Mouse (Mus musculus) B cell, adult (primary cell): ENCODE measurements around the gene Gm20521. TPM values are rescaled to one million over a fixed set of nuclear protein-coding genes. Genes with fewer than 3 reads are reported as not detected.

Source experiments
- total RNA-seq: library from RNA; stranded (reverse); gene quantifications from 4 replicates; pipeline ENCODE4 v1.2.4, GENCODE M21; 2023; ENCODE audit not compliant: inconsistent age

Gm20521 gene
- total RNA-seq = 1.8 to 3.4 TPM (median 3.3 TPM) in 3 of 4 replicates, not detected in the other

GRCm38 (mm10) chr14:54883154-54884021 lies at the start of gene Gm20521, which contains the start of gene Bcl2l2:
Gene Gm20521, plus strand, starts transcription at chr14:54883441.
Gene Bcl2l2, plus strand, starts transcription at chr14:54883377.

GRCm38 (mm10) chr14:54870861-54871260 lies 12.4 kb upstream of the Gm20521 start, which contains the start of gene Homez:
Gene Homez, minus strand, starts transcription at chr14:54870961.

DNA sequence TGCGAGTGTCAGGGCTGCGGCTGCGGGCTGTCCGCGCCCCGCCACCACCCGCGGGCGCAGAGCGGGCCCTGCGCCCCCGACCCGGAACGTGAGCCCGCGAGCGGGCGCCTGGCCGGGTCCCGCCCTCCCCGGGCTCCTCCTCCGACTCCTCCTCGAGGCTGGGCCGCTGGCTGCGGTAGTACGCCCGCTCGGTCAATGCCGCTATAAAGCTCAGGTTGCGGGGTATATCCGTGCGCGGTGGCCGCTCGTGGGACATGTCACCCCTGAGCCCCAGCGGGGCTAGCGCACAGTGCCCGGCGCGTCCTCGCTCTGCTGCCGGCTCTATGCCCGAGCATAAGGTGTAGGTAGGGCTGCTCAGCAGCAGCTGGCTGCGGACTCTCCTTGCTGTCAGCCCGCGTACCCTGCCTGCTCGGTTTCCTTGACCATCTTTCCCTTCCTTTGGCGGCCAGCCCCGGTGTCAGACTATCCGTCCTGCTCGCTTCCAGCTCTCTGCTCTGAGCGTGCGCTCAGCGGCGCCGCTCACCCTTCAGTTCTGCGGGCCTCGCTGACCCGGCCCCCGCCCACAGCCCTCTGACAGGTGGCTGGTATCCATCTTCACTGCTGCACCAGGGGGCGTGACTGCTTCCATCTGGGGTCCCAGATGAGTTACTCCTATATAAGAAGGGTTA lies 6.1 kb upstream of the Gm20521 start, which contains the start of gene Ppp1r3e:
TSS of gene Ppp1r3e (minus strand) at position 503 of the 668 bp plus-strand sequence.

DNA sequence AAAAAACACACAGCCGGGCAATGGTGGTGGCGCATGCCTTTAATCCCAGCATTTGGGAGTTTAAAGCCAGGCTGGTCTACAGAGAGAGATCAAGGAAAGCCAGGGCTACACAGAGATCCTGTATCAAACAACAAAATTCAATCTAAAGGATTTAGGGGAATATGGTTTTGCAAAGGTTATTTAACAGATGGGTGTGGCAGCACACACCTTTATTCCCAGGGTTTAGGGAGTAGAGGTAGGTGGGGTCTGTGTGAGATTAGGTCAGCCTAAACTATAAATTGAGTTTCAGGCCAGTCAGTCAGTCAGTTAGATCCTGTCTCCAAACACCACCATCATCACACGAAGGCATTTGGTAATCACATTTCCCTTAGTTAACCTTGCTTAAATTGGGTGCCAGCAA lies 9.0 kb downstream of the Gm20521 start, which contains the start of gene Pabpn1:
TSS of gene Pabpn1 (plus strand) at position 301 of the 400 bp plus-strand sequence.

DNA sequence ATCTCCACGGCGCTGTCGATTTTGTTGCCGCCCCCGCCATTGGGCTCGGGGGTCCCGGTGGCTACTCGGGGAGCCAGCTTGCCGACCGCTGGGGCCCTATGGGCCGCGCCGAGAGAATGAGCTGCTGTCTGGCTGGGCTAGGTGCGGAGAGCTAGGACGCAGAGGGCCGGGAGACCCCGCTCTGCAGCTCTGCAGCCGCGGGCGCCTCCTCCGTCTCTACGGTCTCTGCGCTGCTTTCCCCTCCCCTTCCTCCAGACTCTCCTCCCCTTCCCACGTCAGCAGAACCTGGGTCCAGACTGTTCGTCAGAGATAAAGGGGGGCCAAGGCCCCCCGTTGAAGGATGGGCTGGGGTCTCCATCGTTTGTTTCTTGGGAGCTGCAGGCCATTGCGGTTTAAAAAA lies 29.6 kb downstream of the Gm20521 start, which contains the start of gene Slc22a17:
TSS of gene Slc22a17 (minus strand) at position 247 of the 400 bp plus-strand sequence.

DNA sequence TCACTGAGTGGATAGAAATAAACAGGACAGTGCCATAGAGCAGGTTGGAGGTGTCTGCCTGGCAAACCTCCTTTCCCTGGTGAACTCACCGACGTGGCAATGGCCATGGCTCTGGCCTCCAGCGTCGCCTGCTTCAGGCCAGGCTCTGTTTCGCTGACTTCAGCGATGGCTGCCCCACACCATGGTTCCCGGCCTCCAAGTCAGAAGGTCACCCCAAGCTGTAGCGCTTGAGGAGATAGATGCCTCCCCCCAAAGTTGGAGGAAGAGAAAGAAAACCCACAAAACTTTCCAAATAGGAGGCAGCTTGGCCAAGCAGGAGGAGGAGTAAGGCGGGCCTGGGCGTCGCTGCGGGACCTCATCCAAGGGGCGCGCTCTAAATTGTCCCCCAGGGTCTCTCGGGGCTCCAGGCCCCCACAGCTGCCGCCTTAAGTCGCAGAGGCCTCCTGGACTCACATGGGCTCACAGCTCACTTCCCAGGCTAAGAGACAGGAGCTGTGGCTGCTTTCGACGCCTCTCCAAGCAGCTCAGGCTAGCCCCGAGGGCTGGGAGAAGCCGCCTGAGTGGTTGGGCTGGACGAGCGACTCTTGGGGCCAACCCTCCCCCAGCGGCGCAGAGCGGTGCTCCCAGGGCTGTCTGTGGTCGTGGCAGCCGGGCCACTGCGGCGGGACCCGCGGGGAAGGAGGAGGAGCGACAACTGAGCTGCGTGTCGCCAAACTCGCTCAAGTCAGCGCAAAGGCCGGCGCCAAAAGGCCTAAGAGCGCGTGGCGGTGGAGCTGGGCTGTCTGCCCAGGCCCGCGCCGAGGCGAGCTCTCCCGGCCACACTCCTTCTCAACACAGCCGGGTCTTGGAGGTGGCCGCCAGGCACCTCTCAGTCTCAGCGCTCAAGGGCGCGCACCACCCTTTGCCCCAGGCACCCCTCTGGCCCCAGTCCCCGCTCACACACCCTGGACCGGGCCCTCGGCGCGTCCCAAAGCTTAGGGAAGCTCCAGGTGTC lies 42.4 kb downstream of the Gm20521 start, which contains the start of gene Efs:
TSS of gene Efs (minus strand) at position 778 of the 994 bp plus-strand sequence.

DNA sequence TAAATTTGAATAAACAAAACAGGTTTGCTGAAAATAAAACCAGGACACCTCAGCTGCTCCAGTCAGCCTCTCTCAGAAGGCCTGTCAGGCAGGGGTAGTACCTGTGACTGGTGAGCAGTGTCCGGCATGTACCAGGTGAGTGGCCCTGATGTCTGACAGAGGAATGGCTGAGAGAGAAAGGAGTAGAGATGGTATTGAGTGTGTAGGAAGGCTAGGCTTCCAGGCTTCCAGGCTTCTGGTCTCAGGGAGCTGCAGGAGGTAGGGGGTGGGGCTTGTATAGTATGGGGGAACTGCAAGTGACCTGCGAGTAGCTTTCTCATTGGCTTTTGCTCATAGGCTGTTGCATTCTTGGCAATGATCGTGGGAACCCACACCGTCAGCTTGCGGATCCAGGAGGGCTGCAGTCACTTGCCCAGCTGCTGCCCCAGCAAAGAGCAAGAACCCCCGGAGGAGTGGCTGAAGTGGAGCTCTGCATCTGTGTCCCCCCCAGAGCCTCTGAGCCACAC lies 49.5 kb downstream of the Gm20521 start, which contains the start of gene Il25:
TSS of gene Il25 (plus strand) at position 51 of the 506 bp plus-strand sequence.

DNA sequence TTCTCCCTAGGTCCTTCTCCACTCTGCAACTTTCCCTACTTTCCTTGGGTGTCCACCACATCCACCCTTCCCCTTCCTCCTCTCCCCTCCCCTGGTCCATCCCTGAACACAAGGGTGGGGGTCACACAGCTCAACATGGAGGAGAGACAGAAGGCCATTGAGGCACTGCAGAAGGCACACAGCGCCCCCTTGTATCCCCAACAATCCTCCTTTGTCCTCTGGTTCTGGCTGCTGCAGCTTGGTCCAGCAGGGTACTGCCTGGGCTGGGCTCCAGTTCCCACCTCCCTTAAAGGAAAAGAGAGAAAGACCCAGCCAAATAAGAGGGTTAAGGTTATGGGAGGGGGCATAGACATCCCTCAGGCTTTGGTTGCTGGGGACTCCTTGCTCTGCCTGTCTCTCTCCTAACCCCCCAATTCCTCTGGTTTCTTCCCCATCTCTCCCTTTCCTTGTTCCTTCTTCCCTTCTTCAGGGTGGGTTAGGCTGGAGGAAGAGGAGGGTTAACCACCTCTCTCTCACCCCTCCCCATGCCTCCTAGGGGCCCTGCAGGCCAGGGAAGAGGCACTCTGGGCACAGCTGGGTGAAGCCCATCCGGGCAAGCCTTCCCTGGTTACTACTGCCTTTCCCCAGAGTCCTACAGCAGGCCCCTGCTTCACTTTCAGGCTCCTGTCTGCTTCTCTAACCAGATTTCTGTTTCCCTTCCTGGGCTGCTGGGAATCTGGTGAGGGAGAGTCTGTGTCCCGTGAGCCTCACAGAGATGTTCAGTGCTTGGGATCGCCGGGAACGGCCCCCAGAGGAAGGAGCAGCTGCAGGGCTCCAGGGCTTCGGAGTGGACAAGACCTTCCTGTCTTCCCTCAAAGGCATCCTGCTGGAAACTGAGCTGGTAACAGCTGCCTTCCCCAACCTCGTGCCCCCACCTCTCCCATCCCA lies 52.9 kb downstream of the Gm20521 start, which contains the start of gene Cmtm5:
TSS of gene Cmtm5 (plus strand) at position 358 of the 927 bp plus-strand sequence.

Other genes with a start within 250 kb of the Gm20521 start
- not detected in 4 replicates for gene Gm17606, start 242.5 kb upstream of the Gm20521 start, total RNA-seq
- gene Cdh24, start 242.1 kb upstream of the Gm20521 start, total RNA-seq = 3.8 to 6.9 TPM (median 4.5 TPM) in 4 replicates
- 25.3 to 32.9 TPM (median 30.5 TPM) in 4 replicates for gene 1700123O20Rik, start 197.2 kb upstream of the Gm20521 start, total RNA-seq
- gene Acin1, start 196.5 kb upstream of the Gm20521 start, total RNA-seq = 488 to 550 TPM (median 542 TPM) in 4 replicates
- not detected in 4 replicates for gene Gm29776, start 184.6 kb upstream of the Gm20521 start, total RNA-seq
- not detected in 4 replicates for gene Cebpe, start 171.3 kb upstream of the Gm20521 start, total RNA-seq
- gene Slc7a8, start 101.5 kb upstream of the Gm20521 start, total RNA-seq = 0.27 to 0.51 TPM (median 0.37 TPM) in 4 replicates
- not detected in 4 replicates for gene Rnf212b, start 69.3 kb upstream of the Gm20521 start, total RNA-seq
- gene Homez, start 12.5 kb upstream of the Gm20521 start, total RNA-seq = 4.9 to 10.9 TPM (median 7.9 TPM) in 4 replicates
- gene Ppp1r3e, start 5.9 kb upstream of the Gm20521 start, total RNA-seq = 2.1 to 3.8 TPM (median 2.4 TPM) in 4 replicates
- gene Bcl2l2, start 64 bp upstream of the Gm20521 start, total RNA-seq = 7.1 to 13.1 TPM (median 10.6 TPM) in 4 replicates
- 262 to 290 TPM (median 280 TPM) in 4 replicates for gene Pabpn1, start 9.1 kb downstream of the Gm20521 start, total RNA-seq
- 2.4 to 3.5 TPM (median 2.8 TPM) in 4 replicates for gene Slc22a17, start 29.7 kb downstream of the Gm20521 start, total RNA-seq
- not detected in 4 replicates for gene Efs, start 42.7 kb downstream of the Gm20521 start, total RNA-seq
- gene Il25, start 49.3 kb downstream of the Gm20521 start, total RNA-seq = not detected in 4 replicates
- not detected in 4 replicates for gene Cmtm5, start 52.8 kb downstream of the Gm20521 start, total RNA-seq
- not detected in 4 replicates for gene Myh6, start 83.5 kb downstream of the Gm20521 start, total RNA-seq
- gene Gm17428, start 93.5 kb downstream of the Gm20521 start, total RNA-seq = not detected in 4 replicates
- gene Myh7, start 111.2 kb downstream of the Gm20521 start, total RNA-seq = not detected in 4 replicates
- gene Ngdn, start 132.0 kb downstream of the Gm20521 start, total RNA-seq = 69.4 to 83.2 TPM (median 75.4 TPM) in 4 replicates
- 14.3 to 17.6 TPM (median 16.0 TPM) in 4 replicates for gene Zfhx2, start 208.9 kb downstream of the Gm20521 start, total RNA-seq
- 5.5 to 7.5 TPM (median 6.3 TPM) in 4 replicates for gene Thtpa, start 211.3 kb downstream of the Gm20521 start, total RNA-seq
- gene Ap1g2, start 223.2 kb downstream of the Gm20521 start, total RNA-seq = 120 to 145 TPM (median 128 TPM) in 4 replicates
- gene Jph4, start 233.5 kb downstream of the Gm20521 start, total RNA-seq = not detected in 4 replicates